Mouse (Mus musculus) midbrain, embryonic 12.5 days (tissue): ENCODE results near the gene Cryzl2. TPM values are rescaled to one million over a fixed set of nuclear protein-coding genes. Genes with fewer than 3 reads are reported as not detected.

ENCODE experiments used
- ATAC-seq: fragments of 200-750 bp; cut with Nextera tagmentation; 2 replicates; pipeline ENCODE4 v1.8.0; 2017; ENCODE audit warnings: low read depth, moderate TSS enrichment, moderate library complexity; ENCODE audit not compliant: low FRiP score
- H3K27ac ChIP-seq: fragments of 300-500 bp; sonication (generic); replicated peaks from 2 replicates; pipeline ENCODE4 v1.5.1; 2016; ENCODE audit warnings: mild to moderate bottlenecking
- H3K27me3 ChIP-seq: fragments of 300-500 bp; sonication (generic); 2 replicates; pipeline ENCODE4 v1.6.1; 2016; ENCODE audit warnings: mild to moderate bottlenecking
- H3K36me3 ChIP-seq: fragments of 300-500 bp; sonication (generic); 2 replicates; pipeline ENCODE4 v1.6.1; 2016
- H3K4me1 ChIP-seq: fragments of 300-500 bp; sonication (generic); 2 replicates; pipeline ENCODE4 v1.6.1; 2016
- H3K4me2 ChIP-seq: fragments of 300-500 bp; sonication (generic); replicated peaks from 2 replicates; pipeline ENCODE4 v1.6.1; 2016; ENCODE audit warnings: mild to moderate bottlenecking, moderate library complexity
- H3K4me3 ChIP-seq: fragments of 300-500 bp; sonication (generic); 2 replicates; pipeline ENCODE4 v1.5.1; 2016; ENCODE audit warnings: mild to moderate bottlenecking
- H3K9ac ChIP-seq: fragments of 300-500 bp; sonication (generic); replicated peaks from 2 replicates; pipeline ENCODE4 v1.6.1; 2016; ENCODE audit warnings: mild to moderate bottlenecking, moderate library complexity
- H3K9me3 ChIP-seq: fragments of 300-500 bp; sonication (generic); 2 replicates; pipeline ENCODE4 v1.6.1; 2016; ENCODE audit warnings: mild to moderate bottlenecking
- WGBS: fragments of 180-500 bp; shearing (Covaris S2); methylation state at CpG from one replicate; pipeline ENCODE4 v1.1.7; 2016; 5-methylcytosine and 5-hydroxymethylcytosine counted together
- polyA plus RNA-seq: library from polyadenylated mRNA; unstranded; fragments of >200 nt; fragmentation: Nextera tagmentation; extraction: Ambion mirVana; gene quantifications from 2 replicates; pipeline ENCODE4 v1.2.1, GENCODE M21; 2016

The Cryzl2 gene
- polyA plus RNA-seq, 1 experiment from 2014 or later: 7.5 TPM

DNA sequence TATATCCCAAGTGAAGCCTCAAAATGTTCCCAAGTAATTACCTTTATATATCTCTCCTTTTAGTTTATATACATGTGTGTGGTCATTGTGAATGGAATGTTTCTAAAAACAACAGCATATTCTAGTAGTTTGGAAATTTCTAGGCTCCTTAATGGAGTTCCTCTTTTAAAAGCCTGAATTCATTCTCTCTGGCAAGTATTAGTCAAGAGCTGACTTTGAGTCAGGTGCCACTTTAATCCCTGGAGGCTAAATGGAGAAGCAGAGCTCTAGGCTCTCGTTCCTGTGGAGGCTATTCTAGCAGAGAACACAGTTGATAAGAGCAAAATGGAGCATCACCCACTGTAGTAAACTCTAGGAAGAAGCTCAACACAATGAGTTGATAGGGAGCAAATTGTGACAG lies 31.4 kb upstream of the Cryzl2 start:
- Histone ChIP-seq H3K4me1 (0 out of 2 replicates have a peak, but pooled peaks cover 4% of the 10 kb centered on the region), H3K4me2 (no peak overlapping the region), H3K36me3 (no peaks in the 10 kb centered on the region), H3K27me3 (no peaks in the 10 kb centered on the region), H3K9ac (no peak overlapping the region), H3K4me3 (no peak overlapping the region), H3K27ac (no peak overlapping the region), H3K9me3 (no peaks in the 10 kb centered on the region)
- WGBS: 57% methylated on average over 1 of the region's 1 CpGs
- ATAC-seq: no peak

DNA sequence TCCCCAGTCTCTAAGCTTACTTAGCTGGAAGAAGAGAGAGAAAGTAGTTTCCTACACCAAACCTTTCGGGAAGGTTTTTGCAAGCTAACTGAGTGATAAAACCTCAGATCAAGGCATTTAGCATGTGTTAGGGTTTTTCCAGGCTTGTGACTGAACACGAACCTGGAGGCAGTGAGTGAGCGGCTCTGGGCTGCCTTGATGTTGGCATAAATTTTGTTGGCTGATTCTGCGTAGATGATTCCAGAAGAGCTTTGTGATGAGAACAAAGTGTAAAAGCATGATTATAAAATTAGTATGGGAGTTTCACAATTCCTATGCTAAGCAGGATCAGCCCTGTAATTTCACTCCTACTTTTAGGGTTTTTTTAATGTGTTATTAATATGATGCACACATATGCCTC lies 30.8 kb upstream of the Cryzl2 start:
- Histone ChIP-seq H3K4me1 (0 out of 2 replicates have a peak, but pooled peaks cover 4% of the 10 kb centered on the region), H3K27ac (no peak overlapping the region), H3K27me3 (no peaks in the 10 kb centered on the region), H3K4me2 (no peak overlapping the region), H3K9ac (no peak overlapping the region), H3K9me3 (no peaks in the 10 kb centered on the region), H3K36me3 (no peaks in the 10 kb centered on the region), H3K4me3 (no peak overlapping the region)
- WGBS: 90% methylated on average over 4 of the region's 4 CpGs
- ATAC-seq: no peak

DNA sequence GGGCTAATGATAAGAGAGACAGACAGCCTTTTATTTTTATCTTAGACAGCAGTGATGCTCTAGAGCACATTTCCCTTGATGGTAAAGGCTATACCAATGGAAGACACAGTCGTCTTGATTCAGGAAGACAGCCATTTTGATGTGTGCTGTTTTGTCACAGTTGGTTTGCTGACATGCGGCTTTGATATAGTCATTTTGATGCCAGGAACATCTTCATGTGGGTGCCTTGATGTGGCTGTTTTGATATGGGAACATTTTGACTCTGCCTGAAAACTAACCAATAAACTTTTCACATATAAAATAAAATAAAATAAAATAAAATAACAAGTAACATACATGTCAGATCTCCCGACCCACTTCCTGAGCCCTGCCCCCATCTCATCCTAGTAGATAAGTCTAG lies 30.0 kb upstream of the Cryzl2 start:
- Histone ChIP-seq H3K4me2 (no peak overlapping the region), H3K36me3 (no peaks in the 10 kb centered on the region), H3K27ac (no peak overlapping the region), H3K9me3 (no peaks in the 10 kb centered on the region), H3K4me1 (0 out of 2 replicates have a peak, but pooled peaks cover 4% of the 10 kb centered on the region), H3K27me3 (no peaks in the 10 kb centered on the region), H3K4me3 (no peak overlapping the region), H3K9ac (no peak overlapping the region)
- no peak for ATAC-seq
- WGBS: 93% methylated on average over 3 of the region's 3 CpGs

DNA sequence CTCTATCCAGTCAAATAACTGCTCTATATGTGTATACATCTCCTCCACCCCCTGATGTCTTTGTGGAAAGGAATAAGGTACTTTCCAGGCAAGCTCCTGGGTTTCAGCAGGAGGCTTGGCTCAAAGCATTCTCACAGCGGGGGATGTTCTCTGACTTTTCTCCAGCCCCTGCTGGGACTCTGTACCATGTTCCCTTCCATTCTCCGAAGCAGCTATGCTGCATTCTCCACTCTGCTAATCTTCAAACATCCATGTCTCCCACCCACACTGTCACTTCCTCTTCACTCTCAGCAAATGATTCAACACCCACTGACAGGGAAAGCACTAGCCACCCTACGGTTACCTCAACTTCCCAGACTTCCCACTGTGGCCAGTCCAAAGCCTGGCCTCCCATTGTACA lies 25.1 kb upstream of the Cryzl2 start:
- Histone ChIP-seq H3K4me3 (no peak overlapping the region), H3K27me3 (no peaks in the 10 kb centered on the region), H3K4me1 (no peaks in the 10 kb centered on the region), H3K4me2 (no peak overlapping the region), H3K36me3 (no peaks in the 10 kb centered on the region), H3K9me3 (no peaks in the 10 kb centered on the region), H3K27ac (no peak overlapping the region), H3K9ac (no peak overlapping the region)
- 46% methylated on average over 3 of the region's 3 CpGs for WGBS
- ATAC-seq: no peak

DNA sequence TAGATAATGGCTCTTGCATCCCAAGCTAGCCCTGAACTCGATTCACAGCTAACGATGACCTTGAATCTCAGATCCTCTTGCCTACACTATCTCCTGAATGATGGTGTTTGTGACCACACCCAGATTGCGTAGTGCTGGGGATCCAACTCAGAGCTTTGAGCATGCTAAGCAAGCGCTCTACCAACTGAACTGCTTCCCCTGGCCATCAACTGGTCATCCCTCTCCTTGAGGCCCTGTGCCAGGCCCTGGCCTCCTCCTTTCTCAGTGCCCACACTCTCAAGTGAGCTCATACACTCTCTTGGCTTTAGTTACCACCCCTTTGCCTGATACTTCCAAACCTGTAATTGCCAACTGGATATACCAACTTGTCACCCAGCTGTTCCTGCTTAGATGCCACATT lies 24.0 kb upstream of the Cryzl2 start:
- no peaks in the 10 kb centered on the region for H3K36me3 ChIP-seq
- H3K9ac ChIP-seq: no peak overlapping the region
- H3K4me2 ChIP-seq: no peak overlapping the region
- no peak for ATAC-seq
- H3K27ac ChIP-seq: no peak overlapping the region
- H3K9me3 ChIP-seq: no peaks in the 10 kb centered on the region
- no peak overlapping the region for H3K4me3 ChIP-seq
- H3K4me1 ChIP-seq: peaks cover 3% of the 10 kb centered on the region
- WGBS: 92% methylated on average over 4 of the region's 4 CpGs
- H3K27me3 ChIP-seq: no peaks in the 10 kb centered on the region

DNA sequence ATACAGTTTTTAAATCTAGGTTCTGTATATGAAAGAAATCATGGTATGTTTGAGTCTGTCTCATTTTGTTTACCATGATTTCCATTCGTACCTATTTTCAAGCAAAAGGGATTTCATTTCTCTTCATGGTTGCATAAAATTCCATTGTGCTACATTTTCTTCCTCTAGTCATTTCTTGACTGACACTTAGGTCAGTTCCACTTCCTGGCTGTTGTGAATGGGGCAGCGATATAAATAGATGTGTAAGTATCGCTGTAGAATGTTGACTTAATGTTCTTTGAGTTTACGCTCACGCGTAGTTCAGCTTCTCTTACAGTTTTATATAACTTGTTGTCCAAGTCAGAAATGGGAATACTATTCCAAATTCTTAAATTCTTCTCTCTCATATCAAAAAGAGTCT lies 22.5 kb upstream of the Cryzl2 start:
- 86% methylated on average over 6 of the region's 6 CpGs for WGBS
- no peak for ATAC-seq
- no peaks in the 10 kb centered on the region for H3K36me3 ChIP-seq
- H3K4me1 ChIP-seq: peaks cover 18% of the 10 kb centered on the region
- no peak overlapping the region for H3K9ac ChIP-seq
- no peak overlapping the region for H3K27ac ChIP-seq
- no peaks in the 10 kb centered on the region for H3K27me3 ChIP-seq
- no peaks in the 10 kb centered on the region for H3K9me3 ChIP-seq
- no peak overlapping the region for H3K4me3 ChIP-seq
- no peak overlapping the region for H3K4me2 ChIP-seq

DNA sequence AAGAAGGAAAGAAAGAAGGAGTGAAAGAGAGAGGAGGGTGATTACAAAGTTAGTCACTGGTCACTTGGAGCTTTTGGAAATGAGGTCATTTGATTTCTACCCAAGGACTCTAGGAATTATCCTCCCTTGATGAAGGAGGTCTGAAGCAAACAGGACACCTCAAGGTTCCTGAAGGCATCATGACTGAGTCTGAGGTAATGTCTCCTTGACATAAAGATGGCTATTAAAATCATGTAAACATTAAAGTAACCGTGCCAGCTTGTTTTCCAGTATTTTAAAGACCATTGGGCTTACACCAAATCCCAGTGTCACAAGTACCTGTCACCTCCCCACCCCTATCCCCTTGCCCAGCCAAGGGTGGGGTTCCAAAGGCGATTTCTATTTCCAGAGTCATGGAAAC lies 20.1 kb upstream of the Cryzl2 start:
- no peak overlapping the region for H3K4me3 ChIP-seq
- H3K27ac ChIP-seq: no peak overlapping the region
- 87% methylated on average over 2 of the region's 2 CpGs for WGBS
- peaks cover 36% of the 10 kb centered on the region for H3K4me1 ChIP-seq
- H3K9ac ChIP-seq: no peak overlapping the region
- no peaks in the 10 kb centered on the region for H3K27me3 ChIP-seq
- no peak for ATAC-seq
- no peaks in the 10 kb centered on the region for H3K9me3 ChIP-seq
- no peak overlapping the region for H3K4me2 ChIP-seq
- no peaks in the 10 kb centered on the region for H3K36me3 ChIP-seq

DNA sequence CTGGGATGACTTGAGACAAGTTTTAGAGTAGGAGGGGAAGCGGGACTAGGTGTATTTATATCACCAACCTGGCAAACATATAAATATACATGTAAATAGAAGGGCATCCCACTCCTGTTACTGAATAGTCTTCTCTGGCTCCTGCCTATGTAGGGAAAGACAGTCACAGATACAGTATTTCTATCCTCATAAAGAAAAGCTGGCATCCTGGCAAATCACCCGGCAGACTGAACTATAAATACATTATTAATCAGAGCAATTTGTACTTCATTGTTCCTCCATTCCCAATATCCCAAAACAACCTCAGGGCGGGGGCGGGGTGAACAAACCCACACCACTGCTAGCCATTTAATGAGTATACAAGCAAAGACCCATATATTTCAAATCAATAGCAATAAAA lies 19.3 kb upstream of the Cryzl2 start:
- no peaks in the 10 kb centered on the region for H3K27me3 ChIP-seq
- no peak for ATAC-seq
- no peaks in the 10 kb centered on the region for H3K36me3 ChIP-seq
- H3K9ac ChIP-seq: no peak overlapping the region
- H3K9me3 ChIP-seq: no peaks in the 10 kb centered on the region
- peaks cover 43% of the 10 kb centered on the region for H3K4me1 ChIP-seq
- no peak overlapping the region for H3K4me3 ChIP-seq
- peak overlapping the region; percentile 81 for H3K27ac ChIP-seq
- WGBS: 78% methylated on average over 4 of the region's 4 CpGs
- no peak overlapping the region for H3K4me2 ChIP-seq

DNA sequence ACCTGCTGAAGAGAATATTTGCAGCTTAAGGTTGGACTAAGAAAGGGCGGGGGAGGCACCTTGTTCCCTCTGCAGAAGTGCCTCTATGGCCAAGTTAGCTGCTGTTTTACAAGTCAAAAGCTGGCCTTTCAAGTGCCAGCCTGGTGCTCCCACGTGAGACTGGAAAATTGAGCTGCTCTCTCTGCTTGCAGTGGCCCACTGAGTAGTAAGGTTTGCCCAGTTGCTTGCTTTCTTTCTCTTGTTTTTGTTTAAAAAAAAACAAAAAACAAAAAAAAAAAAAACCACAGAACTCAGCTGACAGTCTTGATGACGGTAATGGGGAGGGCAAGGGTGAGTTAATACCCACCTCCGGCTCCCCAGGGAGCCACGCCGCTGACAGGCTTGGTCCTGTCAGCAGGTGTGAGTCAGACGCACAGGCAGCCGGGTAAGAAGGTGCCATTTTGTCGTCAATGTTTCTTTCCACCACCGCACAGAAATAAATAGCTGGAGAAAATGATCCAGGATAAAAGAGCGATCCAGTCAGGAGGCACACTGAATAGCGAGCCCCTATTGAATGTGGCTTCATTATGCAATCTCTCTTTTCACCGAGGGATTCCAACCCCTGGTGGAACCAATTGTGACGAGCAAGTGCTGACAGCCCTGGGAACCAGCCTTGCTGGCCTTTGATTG lies 18.3 kb upstream of the Cryzl2 start:
- Histone ChIP-seq H3K36me3 (no peaks in the 10 kb centered on the region), H3K4me1 (peaks cover 51% of the 10 kb centered on the region), H3K9me3 (no peaks in the 10 kb centered on the region), H3K4me3 (peak overlapping the region; percentile 21), H3K27ac (peak overlapping the region; percentile 81), H3K27me3 (no peaks in the 10 kb centered on the region), H3K9ac (no peak overlapping the region), H3K4me2 (peak overlapping the region; percentile 47)
- under 1% methylated on average over 14 of the region's 14 CpGs for WGBS
- ATAC-seq: peak; percentile 93

DNA sequence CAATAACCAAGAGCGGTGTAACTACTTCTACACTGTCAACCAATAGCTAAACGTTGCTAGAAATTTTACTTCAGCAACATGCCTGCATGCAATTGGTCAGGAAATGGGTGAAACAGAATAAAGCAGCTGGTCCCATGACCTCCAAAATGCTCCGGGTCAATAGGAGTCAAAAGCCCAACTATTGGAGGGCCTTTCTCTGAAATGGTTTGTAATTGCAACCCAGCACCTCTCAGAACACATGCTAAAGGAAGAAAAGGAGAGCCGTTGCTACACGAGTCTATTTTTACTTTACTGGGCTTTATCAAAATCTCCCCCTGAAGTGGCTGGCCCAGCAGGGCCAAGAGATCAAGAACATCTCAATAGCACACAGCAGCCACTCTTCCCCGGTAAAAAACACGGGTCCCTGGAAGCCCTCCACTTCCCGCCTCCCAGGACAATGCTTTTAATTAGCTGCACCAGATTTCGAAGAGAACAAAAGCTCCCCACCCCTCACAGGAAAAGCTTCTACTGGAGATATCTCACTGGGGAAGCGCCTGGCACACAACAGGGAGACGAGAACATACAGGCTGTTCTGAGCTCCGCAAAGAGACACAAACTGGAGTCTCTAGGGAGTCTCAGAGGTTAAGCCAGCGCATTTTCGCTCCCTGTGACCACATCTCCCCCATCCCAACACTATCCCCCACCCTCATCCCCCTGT lies 15.2 kb upstream of the Cryzl2 start:
- H3K9ac ChIP-seq: no peak overlapping the region; the same call in 1 of the 2 replicates
- no peaks in the 10 kb centered on the region for H3K9me3 ChIP-seq
- peak; percentile 24; the same call in 1 of the 2 replicates for ATAC-seq
- H3K4me1 ChIP-seq: peaks cover 70% of the 10 kb centered on the region
- H3K27me3 ChIP-seq: peaks cover under 1% of the 10 kb centered on the region; the same call in 1 of the 2 replicates
- H3K27ac ChIP-seq: peak overlapping the region; percentile 80
- WGBS: 10% methylated on average over 14 of the region's 14 CpGs
- no peaks in the 10 kb centered on the region for H3K36me3 ChIP-seq
- no peak overlapping the region for H3K4me3 ChIP-seq
- H3K4me2 ChIP-seq: peak overlapping the region; percentile 41

DNA sequence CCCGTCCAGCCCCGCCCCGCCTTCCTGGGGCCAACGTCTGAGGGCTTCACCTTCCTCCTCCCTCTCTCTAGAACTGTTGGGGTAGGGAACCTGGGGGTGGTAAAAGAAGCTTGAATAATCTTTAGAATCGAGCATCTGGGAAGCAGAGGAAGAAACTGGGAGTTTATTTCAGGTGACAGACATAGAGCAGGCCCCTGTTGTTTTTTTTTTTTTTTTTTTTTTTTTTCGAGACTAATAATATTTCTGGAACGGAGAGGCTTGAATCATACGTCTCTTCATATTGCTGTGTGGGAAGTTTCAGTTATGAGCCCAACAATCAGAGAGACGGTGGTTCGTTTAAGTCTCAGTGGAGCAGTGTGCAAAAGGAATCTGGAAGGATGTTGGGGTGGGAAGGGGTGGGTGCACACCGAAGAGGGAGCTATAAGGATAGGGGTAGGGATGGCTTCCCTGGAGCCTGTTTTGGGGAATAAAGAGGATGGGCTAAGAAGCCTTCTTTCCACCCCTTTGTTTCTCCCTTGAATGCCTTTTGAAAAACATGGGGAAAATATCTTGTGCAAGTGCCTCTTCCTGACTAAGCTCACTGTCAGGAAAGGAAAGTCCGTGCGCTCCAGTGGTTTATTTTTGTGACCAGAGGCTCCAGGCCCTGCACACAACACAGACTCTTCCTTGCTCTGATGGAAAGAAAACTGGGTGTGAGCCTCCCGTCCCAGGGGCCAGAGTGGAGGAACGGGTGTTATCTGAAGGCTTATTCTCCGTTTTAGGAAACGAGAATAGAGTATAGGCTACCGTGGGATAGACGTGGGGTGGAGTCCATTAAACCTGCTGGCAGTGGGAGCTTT lies 14.4 kb upstream of the Cryzl2 start:
- H3K36me3 ChIP-seq: no peaks in the 10 kb centered on the region
- H3K27ac ChIP-seq: peak overlapping the region; percentile 80
- no peaks in the 10 kb centered on the region for H3K9me3 ChIP-seq
- no peak overlapping the region for H3K4me3 ChIP-seq
- H3K27me3 ChIP-seq: peaks cover 8% of the 10 kb centered on the region
- peak overlapping the region; percentile 41 for H3K4me2 ChIP-seq
- H3K4me1 ChIP-seq: peaks cover 76% of the 10 kb centered on the region
- no peak for ATAC-seq
- H3K9ac ChIP-seq: no peak overlapping the region; the same call in 1 of the 2 replicates
- WGBS: 9% methylated on average over 19 of the region's 19 CpGs
